Mouse (Mus musculus) ES-CJ7 (cell line): ENCODE measurements around the gene Inpp5d.
A peak's percentile ranks its signal among the peaks of the same experiment; 100 is the strongest.

Source experiments
- DNase-seq: peaks from one replicate; pipeline ENCODE4 v3.0.0; 2011; ENCODE audit warnings: low read depth, low spot score

Inpp5d gene

DNA sequence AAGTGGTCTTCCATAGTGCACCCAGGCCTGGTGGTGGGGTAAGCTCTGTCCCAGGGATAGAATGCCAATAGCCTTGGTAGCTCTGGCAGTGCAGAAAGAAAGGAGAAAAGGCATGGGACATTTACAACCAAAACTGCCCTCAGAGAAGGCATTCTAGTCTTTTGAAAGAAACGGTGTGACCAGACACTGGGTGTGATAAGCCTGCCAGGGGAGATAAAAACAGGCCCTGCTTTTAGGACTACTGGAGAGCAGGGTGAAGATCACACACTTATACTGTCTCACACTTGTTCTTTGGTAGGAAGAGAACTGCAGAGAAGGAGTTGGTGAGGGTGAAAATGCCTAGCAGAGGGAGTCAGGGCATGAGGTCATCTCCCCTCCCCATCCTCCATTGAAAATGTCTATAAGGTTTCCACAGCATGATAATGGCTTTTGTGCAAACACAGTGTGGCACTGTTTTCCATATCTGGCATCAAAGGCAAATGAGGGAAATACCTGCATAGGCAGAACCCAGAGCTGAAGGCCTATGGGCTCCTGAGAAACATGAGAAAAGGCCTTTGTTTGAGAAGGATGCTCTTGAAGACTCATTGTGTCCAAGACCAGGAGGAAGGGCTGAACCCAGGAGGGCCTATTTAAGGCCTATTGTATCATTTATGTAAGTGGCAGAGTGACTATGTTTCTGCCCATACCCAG lies 4.0 kb downstream of the Inpp5d start:
- DNase-seq = no peak

DNA sequence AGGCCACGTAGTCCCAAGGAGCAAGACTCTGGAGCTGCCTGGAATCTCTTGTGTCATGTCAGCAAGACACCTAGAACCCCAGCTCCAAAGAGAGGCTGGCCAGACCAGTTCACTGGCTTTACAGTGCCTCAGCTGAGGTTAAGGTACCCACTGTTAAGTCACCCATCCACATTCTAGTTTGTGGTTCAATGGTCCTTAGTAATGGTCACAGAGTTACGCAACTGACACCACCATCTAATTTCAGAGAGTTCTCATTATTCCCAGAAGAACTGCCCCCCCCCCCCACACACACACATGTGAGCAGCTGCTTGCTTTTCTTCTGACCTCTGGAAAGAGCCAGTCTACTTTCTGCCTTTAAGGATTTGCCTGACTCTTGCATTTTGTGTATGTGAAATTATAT lies 4.7 kb downstream of the Inpp5d start:
- no peak for DNase-seq

DNA sequence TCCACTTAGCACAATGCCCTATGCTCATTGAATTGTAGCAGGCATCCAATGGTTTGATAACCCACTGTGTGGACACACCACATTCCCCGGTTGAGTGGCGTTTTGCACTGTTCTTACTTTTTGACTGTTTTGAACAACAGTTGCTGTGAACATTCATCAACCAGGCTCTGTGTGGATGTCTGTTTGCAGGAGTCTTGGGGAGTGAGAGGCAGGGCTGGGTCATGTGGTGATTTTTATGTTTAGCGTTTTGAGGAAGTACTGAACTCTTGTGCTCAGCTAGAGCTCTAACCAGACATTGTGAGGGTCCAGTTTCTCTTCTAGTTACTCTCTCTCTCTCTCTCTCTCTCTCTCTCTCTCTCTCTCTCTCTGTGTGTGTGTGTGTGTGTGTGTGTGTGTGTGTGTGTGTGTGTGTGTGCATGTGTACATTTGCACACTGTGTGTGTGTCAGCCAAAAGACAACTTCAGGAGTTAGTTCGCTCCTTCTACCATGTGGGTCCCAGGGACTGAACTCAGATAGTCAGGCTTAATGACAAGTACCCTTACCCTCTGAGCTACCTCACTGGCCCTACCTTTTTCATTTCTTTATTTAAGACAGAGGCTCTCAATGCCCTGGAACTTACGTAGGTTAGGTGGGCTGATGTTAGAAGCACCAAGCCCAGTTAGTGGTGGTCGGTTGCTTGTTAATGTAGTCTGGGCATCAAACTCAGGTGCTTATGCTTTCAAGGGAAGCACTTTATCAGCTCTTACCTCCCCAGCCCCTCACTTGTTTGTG lies 5.3 kb downstream of the Inpp5d start:
- DNase-seq = no peak

GRCm38 (mm10) chr1:87626344-87626743 lies 6.2 kb downstream of the Inpp5d start:
- DNase-seq = no peak

GRCm38 (mm10) chr1:87628085-87628484 lies 8.0 kb downstream of the Inpp5d start:
- DNase-seq = no peak

DNA sequence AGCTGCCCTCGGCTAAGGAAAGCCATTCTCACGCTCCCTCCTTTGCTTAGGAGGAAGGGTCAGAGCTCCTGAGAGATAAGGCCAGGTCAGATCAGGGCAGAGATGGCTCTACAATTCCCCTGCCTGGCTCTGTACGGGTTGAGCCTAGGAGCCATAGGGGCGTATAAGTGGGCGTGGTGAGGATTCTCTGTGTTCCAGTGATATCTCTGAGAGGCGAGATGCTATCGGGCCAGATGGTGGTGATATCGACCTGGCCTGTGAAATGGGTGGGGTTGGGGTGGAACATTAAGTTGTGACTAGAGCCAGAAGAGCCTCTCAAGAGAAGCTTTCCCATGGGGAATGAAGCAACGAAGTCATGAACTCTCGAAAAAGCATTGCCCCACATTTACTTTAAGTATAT lies 11.5 kb downstream of the Inpp5d start:
- DNase-seq = no peak

DNA sequence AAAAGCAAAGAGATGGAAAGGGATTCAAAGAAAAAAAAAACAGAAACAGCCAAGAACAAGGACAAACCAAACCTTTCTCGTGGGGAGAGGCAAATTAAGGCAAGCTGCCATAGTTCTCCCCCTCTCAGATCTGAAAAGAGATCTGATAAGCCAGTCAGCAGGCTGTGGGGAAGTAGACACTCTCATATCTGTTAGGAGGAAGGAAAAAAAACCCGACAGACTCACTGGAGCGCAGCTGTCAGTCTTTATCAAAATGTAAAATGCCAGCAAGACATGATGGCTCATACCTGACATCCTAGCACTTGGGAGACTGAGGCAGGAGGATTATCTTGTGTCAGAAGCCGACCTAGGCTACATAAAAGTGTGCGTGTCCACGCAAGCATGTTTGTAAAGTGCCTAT lies 12.1 kb downstream of the Inpp5d start:
- DNase-seq = no peak

GRCm38 (mm10) chr1:87636716-87637117 lies 16.6 kb downstream of the Inpp5d start:
- DNase-seq = peak; percentile 24

GRCm38 (mm10) chr1:87637121-87637877 lies 17.2 kb downstream of the Inpp5d start:
- peak; percentile 61 for DNase-seq

GRCm38 (mm10) chr1:87637878-87638600 lies 17.9 kb downstream of the Inpp5d start:
- no peak for DNase-seq

GRCm38 (mm10) chr1:87639724-87640123 lies 19.6 kb downstream of the Inpp5d start:
- no peak for DNase-seq

DNA sequence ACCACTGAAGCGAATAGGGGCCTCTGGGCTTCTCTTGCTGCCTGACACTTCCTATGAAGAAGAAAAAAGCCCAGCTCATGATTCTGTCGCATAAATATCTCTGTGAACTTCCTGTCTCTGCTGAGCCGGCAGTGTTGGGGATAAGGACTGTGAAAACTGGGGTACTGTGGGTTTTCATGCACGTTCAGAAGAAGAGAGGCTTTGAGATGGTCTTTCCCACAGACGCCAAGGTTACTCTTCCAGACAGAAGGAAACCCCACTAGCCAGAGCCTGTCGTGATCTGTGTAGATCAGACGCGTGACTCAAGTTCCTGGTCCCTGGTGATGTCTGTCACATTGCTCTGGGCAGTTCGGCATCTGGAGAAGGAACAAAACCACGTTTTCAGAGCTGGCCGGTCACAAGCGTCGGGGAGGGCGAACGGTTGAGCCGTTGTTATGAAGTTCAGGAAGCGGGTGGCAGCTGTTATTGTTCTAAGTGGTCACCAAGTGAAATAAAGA lies 20.1 kb downstream of the Inpp5d start:
- DNase-seq = no peak

DNA sequence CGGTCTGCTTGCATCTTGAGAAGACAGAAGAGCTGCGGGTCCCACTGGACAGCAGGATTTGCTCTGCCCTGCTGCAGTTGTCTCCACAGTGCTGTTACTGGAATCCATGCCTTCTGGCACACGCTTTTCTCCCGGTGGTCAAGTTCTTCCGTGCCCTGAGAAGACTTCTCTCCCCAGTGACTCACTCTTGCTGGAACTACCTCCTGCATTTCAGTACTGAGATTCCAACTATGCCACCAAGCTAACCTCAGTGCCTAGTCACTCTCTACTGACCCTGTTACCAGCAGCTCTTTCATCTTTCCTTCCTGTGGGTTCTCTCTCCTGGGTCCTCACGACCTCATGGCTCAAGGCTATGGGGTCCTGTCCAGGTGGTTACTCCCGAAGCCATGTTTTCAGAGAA lies 22.9 kb downstream of the Inpp5d start:
- no peak for DNase-seq

GRCm38 (mm10) chr1:87645041-87645440 lies 24.9 kb downstream of the Inpp5d start:
- no peak for DNase-seq

GRCm38 (mm10) chr1:87645748-87646147 lies 25.6 kb downstream of the Inpp5d start:
- DNase-seq = no peak

GRCm38 (mm10) chr1:87647820-87648219 lies 27.7 kb downstream of the Inpp5d start:
- no peak for DNase-seq

- no peak for DNase-seq
Observed at GRCm38 (mm10) chr1:87648657-87649056, 28.5 kb downstream of the Inpp5d start.

DNA sequence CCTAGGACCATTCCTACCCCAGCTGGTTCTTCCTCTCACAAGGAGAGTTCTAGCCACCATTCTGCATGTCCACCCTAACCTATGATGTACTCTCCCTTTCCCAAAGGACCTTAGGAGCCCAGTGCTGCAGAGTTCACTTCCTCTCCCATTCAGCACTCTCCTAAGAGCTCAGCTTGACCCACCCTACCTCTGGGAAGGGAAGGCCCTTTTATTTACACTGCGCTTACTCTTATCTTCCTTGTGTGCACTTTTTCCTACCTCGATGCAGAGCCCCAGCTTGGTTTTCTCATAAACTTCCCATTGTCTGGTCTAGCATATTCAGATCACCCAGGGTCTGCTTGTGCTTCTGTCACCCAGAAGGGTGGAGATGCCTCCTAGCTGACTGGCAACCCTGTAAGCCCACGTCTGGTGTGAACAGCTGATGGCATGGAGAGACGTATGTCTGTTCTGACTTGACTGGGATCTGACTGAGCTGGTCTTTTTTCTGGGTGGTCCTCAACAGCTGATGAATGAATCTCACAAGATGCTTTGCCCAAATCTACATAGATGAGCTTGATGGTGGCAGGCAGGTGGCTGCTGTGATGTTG lies 29.2 kb downstream of the Inpp5d start:
- DNase-seq = no peak

DNA sequence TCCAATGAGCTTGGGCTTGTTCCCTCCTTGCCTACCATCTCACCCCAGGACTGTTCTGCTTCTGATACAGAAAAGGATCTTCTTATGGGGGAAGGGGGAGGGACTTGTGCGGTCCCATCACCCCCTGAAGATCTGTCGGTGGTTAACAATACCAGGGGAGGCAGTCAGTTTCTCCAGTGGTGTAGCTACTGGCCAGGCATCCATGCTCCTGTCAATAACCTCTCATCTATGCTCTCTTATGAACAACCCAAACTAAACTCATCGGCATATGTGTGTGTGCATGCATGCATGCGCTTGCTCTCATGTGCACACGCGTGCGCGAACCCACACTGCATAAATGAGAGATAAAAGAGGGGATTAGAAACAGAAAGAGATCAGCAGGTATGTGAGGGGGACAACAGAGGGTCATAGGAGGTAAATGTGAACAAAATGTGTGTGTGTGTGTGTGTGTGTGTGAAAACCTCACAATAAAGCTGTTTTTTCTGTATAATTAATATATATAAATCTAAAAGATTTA lies 29.9 kb downstream of the Inpp5d start:
- no peak for DNase-seq

DNA sequence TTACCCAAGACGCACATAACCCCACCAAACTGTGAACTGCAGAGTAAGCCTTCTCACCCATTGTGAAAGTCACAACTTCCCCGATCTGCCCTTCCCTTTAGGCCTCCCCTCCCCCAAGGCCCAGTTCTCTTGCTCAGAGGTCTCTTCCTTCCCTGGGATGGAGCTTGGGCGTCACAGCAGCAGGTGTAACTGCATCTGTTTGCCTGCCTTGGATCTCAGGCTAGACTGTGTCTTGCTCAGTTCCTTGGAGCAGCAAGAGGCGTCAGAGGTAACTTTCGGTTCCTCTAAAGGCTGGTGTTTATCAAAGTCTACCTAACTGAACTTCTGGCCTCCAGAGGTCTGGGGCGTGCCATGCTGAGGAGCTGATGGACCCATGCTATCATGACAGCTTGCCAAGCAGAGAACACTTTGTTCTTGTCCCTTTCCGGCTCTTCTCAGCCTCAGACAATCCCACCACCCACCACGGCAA lies 30.5 kb downstream of the Inpp5d start:
- DNase-seq = no peak

- no peak for DNase-seq
Observed at GRCm38 (mm10) chr1:87651436-87651835, 31.3 kb downstream of the Inpp5d start.
